Comparison of ENCODE assay signal across 12 mouse cellular contexts in the genomic region with DNA sequence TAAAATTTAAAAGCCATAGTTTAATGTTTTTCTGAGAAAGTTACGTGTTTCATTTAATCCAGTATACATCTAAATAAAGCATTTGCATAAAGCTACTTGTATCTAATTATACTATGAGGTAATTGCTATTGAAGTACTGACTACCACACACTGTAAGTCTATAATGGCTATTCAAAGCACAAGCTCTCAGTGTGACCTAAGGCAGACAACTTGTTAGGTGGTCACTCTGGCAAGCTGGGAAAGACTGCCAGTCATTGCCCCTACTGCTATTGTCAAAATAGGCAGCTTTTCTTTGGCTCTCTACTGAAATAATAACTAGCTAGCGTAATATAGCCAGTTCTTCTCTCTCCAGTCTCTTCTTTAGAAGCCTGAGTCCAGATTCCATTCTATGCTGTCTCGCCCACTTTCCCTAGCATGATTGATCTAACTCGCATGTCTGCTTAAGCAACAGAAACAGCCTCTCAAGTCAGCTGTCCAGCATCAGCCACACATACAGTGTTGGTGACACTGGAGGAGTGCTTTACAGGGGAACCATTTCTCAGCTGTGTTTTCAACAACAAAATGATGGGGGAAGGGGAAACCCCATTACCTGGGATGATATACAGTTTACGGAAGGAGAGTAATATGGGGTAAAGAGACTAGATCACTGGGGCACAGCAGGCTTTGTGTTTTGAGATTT. TPM values are rescaled to one million over a fixed set of nuclear protein-coding genes. Genes with fewer than 3 reads are reported as not detected.
DNase-seq lines count a peak whose midpoint lies in the region; ATAC-seq and TF ChIP-seq lines count a peak whose summit lies in the region.
"Had no signal": no experiment of that assay in that cellular context is flagged by ENCODE, and none has a peak within 500 bp of the region (broad histone marks: within the 10 kb centered on the region; RNA-seq: fewer than 3 reads in every experiment).

No protein-coding gene starts in this region.

- no peak overlapping the region for H3K4me3 ChIP-seq in heart, embryonic 14.5 days (ENCODE audit: control insufficient read depth in 1 of 2, insufficient read depth in 1 of 2, low read depth in 1 of 2, low read length in 2 of 2)
- no peak overlapping the region for H3K4me3 ChIP-seq in midbrain, embryonic 13.5 days (replicated peaks)
- no peak overlapping the region for H3K4me3 ChIP-seq in midbrain, embryonic 11.5 days (ENCODE audit: low read depth, low read length)
- no peak overlapping the region for H3K4me3 ChIP-seq in limb, embryonic 14.5 days (replicated peaks; ENCODE audit: low read length)
- no peak overlapping the region for H3K4me3 ChIP-seq in myocyte
- no peak overlapping the region for H3K4me3 ChIP-seq in cerebellum, adult 2 months (replicated peaks; ENCODE audit: insufficient read depth, low read depth, low read length)
- H3K4me3 ChIP-seq: intestine, embryonic 15.5 days; stomach, embryonic 15.5 days had no signal

- H3K36me3 ChIP-seq in heart, embryonic 14.5 days (ENCODE audit: control insufficient read depth, insufficient read depth, low read length): no peaks in the 10 kb centered on the region
- H3K36me3 ChIP-seq in midbrain, embryonic 13.5 days: no peaks in the 10 kb centered on the region
- H3K36me3 ChIP-seq in midbrain, embryonic 11.5 days (ENCODE audit: control insufficient read depth, insufficient read depth, low read length): no peaks in the 10 kb centered on the region
- H3K36me3 ChIP-seq in limb, embryonic 14.5 days (ENCODE audit: control insufficient read depth, insufficient read depth, low read length): no peaks in the 10 kb centered on the region
- no peaks in the 10 kb centered on the region for H3K36me3 ChIP-seq in myocyte (ENCODE audit: control insufficient read depth, insufficient read depth)
- H3K36me3 ChIP-seq: intestine, embryonic 15.5 days; stomach, embryonic 15.5 days had no signal

- TF ChIP-seq CTCF in cerebellum, adult 2 months (IDR thresholded peaks at IDR 0.05; ENCODE audit: borderline replicate concordance, insufficient read depth, low read depth, low read length): no peak

- no peaks in the 10 kb centered on the region for H3K9me3 ChIP-seq in heart, embryonic 14.5 days (ENCODE audit: control insufficient read depth, low read length)
- H3K9me3 ChIP-seq in midbrain, embryonic 13.5 days: no peaks in the 10 kb centered on the region
- no peaks in the 10 kb centered on the region for H3K9me3 ChIP-seq in midbrain, embryonic 11.5 days (ENCODE audit: control insufficient read depth, low read length)
- no peaks in the 10 kb centered on the region for H3K9me3 ChIP-seq in limb, embryonic 14.5 days (ENCODE audit: control insufficient read depth, low read length)
- H3K9me3 ChIP-seq: intestine, embryonic 15.5 days; stomach, embryonic 15.5 days had no signal

- H3K4me1 ChIP-seq in heart, embryonic 14.5 days (ENCODE audit: control insufficient read depth in 2 of 2, insufficient read depth in 2 of 2, low read length in 2 of 2): peaks cover 2 to 12% of the 10 kb centered on the region in 2 experiments; a peak in 3 of 4 replicates
- H3K4me1 ChIP-seq in midbrain, embryonic 13.5 days (replicated peaks): peaks cover 15% of the 10 kb centered on the region
- H3K4me1 ChIP-seq in midbrain, embryonic 11.5 days (ENCODE audit: control insufficient read depth, insufficient read depth, low read length): no peaks in the 10 kb centered on the region
- H3K4me1 ChIP-seq in limb, embryonic 14.5 days (ENCODE audit: control insufficient read depth, insufficient read depth, low read length): peaks cover 16% of the 10 kb centered on the region
- H3K4me1 ChIP-seq in cerebellum, adult 2 months (ENCODE audit: control insufficient read depth, insufficient read depth, low read length): peaks cover 3% of the 10 kb centered on the region; the same call in 1 of the 2 replicates
- H3K4me1 ChIP-seq: intestine, embryonic 15.5 days; stomach, embryonic 15.5 days had no signal

- DNase-seq in heart, postnatal 25 days (ENCODE audit: low spot score): no peak
- DNase-seq in midbrain, embryonic 11.5 days (ENCODE audit: low spot score, missing footprints): no peak
- no peak for DNase-seq in limb, embryonic 14.5 days (ENCODE audit: low spot score)
- no peak for DNase-seq in cerebellum, adult 2 months
- DNase-seq: adrenal gland, postnatal 14 days; cerebellum, adult 18-20 months; right cerebral cortex, postnatal 25 days had no signal

- no peak overlapping the region for H3K9ac ChIP-seq in heart, embryonic 14.5 days (ENCODE audit: low read length)
- H3K9ac ChIP-seq in midbrain, embryonic 13.5 days (replicated peaks): no peak overlapping the region
- H3K9ac ChIP-seq in midbrain, embryonic 11.5 days (ENCODE audit: low read length): no peak overlapping the region
- no peak overlapping the region for H3K9ac ChIP-seq in limb, embryonic 14.5 days (ENCODE audit: low read depth, low read length, severe bottlenecking)
- H3K9ac ChIP-seq: intestine, embryonic 15.5 days; stomach, embryonic 15.5 days had no signal

- no peak overlapping the region for H3ac ChIP-seq in myocyte (ENCODE audit: control insufficient read depth, insufficient read length)

- no peak overlapping the region; the same call in 1 of the 2 replicates for H3K4me2 ChIP-seq in heart, embryonic 14.5 days (ENCODE audit: low read length)
- no peak overlapping the region; the same call in 1 of the 2 replicates for H3K4me2 ChIP-seq in midbrain, embryonic 13.5 days (replicated peaks)
- no peak overlapping the region for H3K4me2 ChIP-seq in midbrain, embryonic 11.5 days
- no peak overlapping the region for H3K4me2 ChIP-seq in limb, embryonic 14.5 days (replicated peaks; ENCODE audit: low read depth, low read length, severe bottlenecking)
- peak overlapping the region; percentile 49 for H3K4me2 ChIP-seq in myocyte (ENCODE audit: low read depth)
- H3K4me2 ChIP-seq: intestine, embryonic 15.5 days; stomach, embryonic 15.5 days had no signal

- 52% methylated on average over 5 of the region's 5 CpGs for WGBS in heart, embryonic 14.5 days
- 50% methylated on average over 5 of the region's 5 CpGs for WGBS in midbrain, embryonic 13.5 days
- WGBS in midbrain, embryonic 11.5 days: 60% methylated on average over 5 of the region's 5 CpGs
- WGBS in limb, embryonic 14.5 days: 65% methylated on average over 5 of the region's 5 CpGs
- WGBS in cerebellum, adult 2 months: 90% methylated on average over 5 of the region's 5 CpGs

- no peaks in the 10 kb centered on the region for H3K79me2 ChIP-seq in myocyte (ENCODE audit: control insufficient read depth, insufficient read depth)

- TF ChIP-seq POLR2A in limb, embryonic 14.5 days (IDR thresholded peaks at IDR 0.05; ENCODE audit: borderline replicate concordance, extremely low read depth, insufficient read depth, insufficient read length): no peak
- no peak for TF ChIP-seq POLR2A in myocyte (IDR thresholded peaks at IDR 0.05; ENCODE audit: insufficient read length, low read depth)
- TF ChIP-seq POLR2A in cerebellum, adult 2 months (IDR thresholded peaks at IDR 0.05; ENCODE audit: borderline replicate concordance, insufficient read depth, low read length): no peak

- ATAC-seq in heart, embryonic 14.5 days (ENCODE audit: insufficient number of reproducible peaks, insufficient read depth, low FRiP score, low read depth): no peak
- no peak for ATAC-seq in midbrain, embryonic 13.5 days
- ATAC-seq in midbrain, embryonic 11.5 days (ENCODE audit: low FRiP score): no peak
- peak; percentile 57; the same call in 1 of the 2 replicates for ATAC-seq in limb, embryonic 14.5 days (ENCODE audit: low FRiP score, low read depth)
- ATAC-seq: intestine, embryonic 15.5 days had no signal

- H3K27ac ChIP-seq in heart, embryonic 14.5 days (replicated peaks in 1 of 2; ENCODE audit: control insufficient read depth in 1 of 2, insufficient read depth in 1 of 2, low read depth in 2 of 2, low read length in 2 of 2): peak overlapping the region; percentile 25 to 53; a peak in 3 of 4 replicates
- H3K27ac ChIP-seq in midbrain, embryonic 13.5 days: peak overlapping the region; percentile 21; the same call in 1 of the 2 replicates
- no peak overlapping the region for H3K27ac ChIP-seq in midbrain, embryonic 11.5 days (ENCODE audit: low read depth, low read length)
- no peak overlapping the region for H3K27ac ChIP-seq in limb, embryonic 14.5 days (replicated peaks; ENCODE audit: low read depth, low read length)
- no peak overlapping the region for H3K27ac ChIP-seq in cerebellum, adult 2 months (ENCODE audit: insufficient read depth, low read length)
- H3K27ac ChIP-seq: intestine, embryonic 15.5 days; stomach, embryonic 15.5 days had no signal

- H3K27me3 ChIP-seq in heart, embryonic 14.5 days (ENCODE audit: control insufficient read depth, insufficient read depth, low read length): no peaks in the 10 kb centered on the region
- no peaks in the 10 kb centered on the region for H3K27me3 ChIP-seq in midbrain, embryonic 13.5 days
- H3K27me3 ChIP-seq in midbrain, embryonic 11.5 days (ENCODE audit: control insufficient read depth, insufficient read depth, low read length): no peaks in the 10 kb centered on the region
- H3K27me3 ChIP-seq in limb, embryonic 14.5 days (ENCODE audit: control insufficient read depth, insufficient read depth, low read length): no peaks in the 10 kb centered on the region
- no peaks in the 10 kb centered on the region for H3K27me3 ChIP-seq in myocyte (ENCODE audit: control insufficient read depth, insufficient read depth, insufficient read length)
- H3K27me3 ChIP-seq in cerebellum, adult 2 months (ENCODE audit: control insufficient read depth, insufficient read depth, low read length): no peaks in the 10 kb centered on the region
- H3K27me3 ChIP-seq: intestine, embryonic 15.5 days; stomach, embryonic 15.5 days had no signal

- intact Hi-C loops in heart, postnatal 25 days (cut with DNase I): no loop called here

RNA-seq across cellular contexts. Expression of a gene that starts 37.3 kb away (rescaled TPM):
- 13.3 and 16.1 TPM in 2 replicates for polyA plus RNA-seq in heart, embryonic 14.5 days (2014; fragmentation: Nextera tagmentation; extraction: Ambion mirVana)
- 10 to 100 TPM; 16.2 to 19.3 TPM for total RNA-seq in heart, postnatal 25 days (2021)
- polyA plus RNA-seq in midbrain, embryonic 13.5 days (2015; fragmentation: Nextera tagmentation; extraction: Ambion mirVana): 33.3 and 34.4 TPM in 2 replicates
- 22.1 and 23.6 TPM in 2 replicates for polyA plus RNA-seq in midbrain, embryonic 11.5 days (2014; fragmentation: Nextera tagmentation; extraction: Ambion mirVana)
- 26.3 and 38.2 TPM in 2 replicates for polyA plus RNA-seq in limb, embryonic 14.5 days (2012; rRNA removed)
- polyA plus RNA-seq in limb, embryonic 14.5 days (2014; fragmentation: Nextera tagmentation; extraction: Ambion mirVana): 22.1 and 27.3 TPM in 2 replicates
- polyA plus RNA-seq in myocyte (2012; fragmentation: generic; extraction: Trizol): 24.2 TPM
- 36.3 and 38.7 TPM in 2 replicates for polyA plus RNA-seq in cerebellum, adult 2 months (2012; rRNA removed)

RNA-seq across cellular contexts. Expression of a gene that starts 39.4 kb away (rescaled TPM):
- 20.3 and 20.9 TPM in 2 replicates for polyA plus RNA-seq in heart, embryonic 14.5 days (2014; fragmentation: Nextera tagmentation; extraction: Ambion mirVana)
- total RNA-seq in heart, postnatal 25 days (2021): 10 to 100 TPM; 16.6 to 26.1 TPM
- 13.3 and 16.6 TPM in 2 replicates for polyA plus RNA-seq in midbrain, embryonic 13.5 days (2015; fragmentation: Nextera tagmentation; extraction: Ambion mirVana)
- 36.9 and 37.9 TPM in 2 replicates for polyA plus RNA-seq in midbrain, embryonic 11.5 days (2014; fragmentation: Nextera tagmentation; extraction: Ambion mirVana)
- 32.9 and 33.4 TPM in 2 replicates for polyA plus RNA-seq in limb, embryonic 14.5 days (2012; rRNA removed)
- 46.9 and 50.4 TPM in 2 replicates for polyA plus RNA-seq in limb, embryonic 14.5 days (2014; fragmentation: Nextera tagmentation; extraction: Ambion mirVana)
- 14.2 TPM for polyA plus RNA-seq in myocyte (2012; fragmentation: generic; extraction: Trizol)
- polyA plus RNA-seq in cerebellum, adult 2 months (2012; rRNA removed): 5.2 and 5.3 TPM in 2 replicates

Comparison
In these comparisons a context has a peak if more than half of its experiments do, and no peak if none do; other contexts are left out.
1. H3K27ac ChIP-seq: peak in heart, embryonic 14.5 days (2 of 2) and midbrain, embryonic 13.5 days (single experiment); none in midbrain, embryonic 11.5 days (single experiment), limb, embryonic 14.5 days (single experiment) and cerebellum, adult 2 months (single experiment).